Mouse (Mus musculus) T-helper 1 cell (primary cell): ENCODE measurements around the gene Lef1.

Experiments
- in situ Hi-C: fragments of 300-600 bp; cut with MboI, MseI; formaldehyde crosslinking; loops from one replicate; pipeline ENCODE4 v1.15.1; 2025; ENCODE audit warnings: high pct_unique_total_duplicates

Gene Lef1

DNA sequence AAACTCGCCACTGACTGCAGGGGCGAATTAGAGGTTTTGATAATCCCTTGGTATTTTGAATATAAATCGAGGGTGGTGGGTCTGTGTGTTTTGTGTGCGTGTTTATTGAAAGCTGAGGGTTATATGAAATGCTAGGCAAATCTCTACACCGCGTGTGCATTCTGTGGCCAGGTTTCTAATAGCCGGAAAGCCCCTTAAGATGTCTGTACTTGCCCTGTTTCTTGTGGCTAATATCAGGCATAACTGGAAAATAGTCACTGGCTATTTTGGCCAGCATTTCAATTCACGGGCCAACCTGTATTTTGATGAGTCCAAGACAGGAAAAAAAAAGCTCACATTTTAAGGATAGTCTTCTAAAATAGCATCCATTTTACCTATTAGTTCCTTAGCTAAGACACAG, 28.5 kb downstream of the Lef1 start:
- in situ Hi-C loops: loop anchor here (25.0 kb wide), 1 partner anchor 1949 kb away; the partner anchor contains the start of genes Gstcd and Ints12

DNA sequence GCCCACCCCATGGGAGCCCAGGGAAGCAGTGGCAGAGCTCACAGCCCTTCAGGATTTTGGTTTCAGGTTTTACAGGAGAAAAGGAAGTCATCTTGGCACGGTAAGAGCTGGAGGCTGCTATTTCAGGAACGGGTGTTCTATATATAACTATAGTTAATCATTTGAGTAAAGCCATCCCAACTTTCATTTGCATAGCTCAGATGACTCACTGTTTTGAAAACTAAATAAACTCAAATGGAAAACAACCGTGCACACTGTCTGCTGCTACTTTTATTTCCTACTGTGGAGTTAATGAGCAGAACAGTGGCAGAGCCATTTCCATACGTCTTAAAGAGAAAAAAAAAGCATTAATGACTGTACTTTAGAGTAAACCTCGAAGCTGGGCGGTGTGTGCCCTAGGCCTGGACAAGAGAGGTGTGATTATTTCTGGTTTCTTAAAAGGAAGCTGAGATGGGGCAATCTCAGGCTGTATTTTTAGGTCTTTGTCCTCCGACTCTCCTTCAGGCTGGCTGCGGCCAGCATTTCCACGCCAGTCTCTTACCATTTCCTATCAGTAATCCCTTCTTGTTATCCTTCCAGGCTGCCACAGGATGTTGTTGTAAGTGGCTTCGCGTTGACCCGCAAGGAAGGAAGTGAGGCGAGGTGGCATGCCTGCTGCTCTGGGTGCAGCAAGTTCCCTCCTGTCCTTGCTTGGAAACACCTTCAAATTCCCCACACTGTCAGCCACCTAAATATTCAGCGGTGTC, 29.2 kb downstream of the Lef1 start:
- in situ Hi-C loops: loop anchor here (25.0 kb wide), 1 partner anchor 1948 kb away; the partner anchor contains the start of genes Gstcd and Ints12

DNA sequence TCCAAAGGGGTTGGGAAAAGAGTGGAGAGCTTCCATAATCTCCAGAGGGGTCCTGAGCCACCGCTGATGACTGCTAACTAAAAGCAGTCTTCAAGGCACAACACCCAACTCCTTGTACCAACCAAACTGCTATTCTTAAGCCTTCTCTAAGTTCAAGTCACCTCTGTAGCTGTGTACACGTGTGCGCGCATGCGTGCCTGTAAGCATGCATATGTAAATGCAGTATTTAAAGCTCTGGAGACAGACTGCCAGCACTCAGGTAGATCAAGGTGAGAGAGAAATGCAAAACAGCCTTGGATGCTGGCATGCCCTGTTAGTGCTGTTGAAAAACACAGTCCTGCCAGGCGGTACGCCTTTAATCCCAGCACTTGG, 29.8 kb downstream of the Lef1 start:
- in situ Hi-C loops: loop anchor here (25.0 kb wide), 1 partner anchor 1947 kb away; the partner anchor contains the start of genes Gstcd and Ints12

GRCm38 (mm10) chr3:131141546-131141945, 31.3 kb downstream of the Lef1 start:
- in situ Hi-C loops: loop anchor here (25.0 kb wide), 1 partner anchor 1946 kb away; the partner anchor contains the start of genes Gstcd and Ints12

- in situ Hi-C loops: loop anchor here (25.0 kb wide), 1 partner anchor 1943 kb away; the partner anchor contains the start of genes Gstcd and Ints12
These were observed 34.0 kb downstream of the Lef1 start for GRCm38 (mm10) chr3:131144250-131144649.

DNA sequence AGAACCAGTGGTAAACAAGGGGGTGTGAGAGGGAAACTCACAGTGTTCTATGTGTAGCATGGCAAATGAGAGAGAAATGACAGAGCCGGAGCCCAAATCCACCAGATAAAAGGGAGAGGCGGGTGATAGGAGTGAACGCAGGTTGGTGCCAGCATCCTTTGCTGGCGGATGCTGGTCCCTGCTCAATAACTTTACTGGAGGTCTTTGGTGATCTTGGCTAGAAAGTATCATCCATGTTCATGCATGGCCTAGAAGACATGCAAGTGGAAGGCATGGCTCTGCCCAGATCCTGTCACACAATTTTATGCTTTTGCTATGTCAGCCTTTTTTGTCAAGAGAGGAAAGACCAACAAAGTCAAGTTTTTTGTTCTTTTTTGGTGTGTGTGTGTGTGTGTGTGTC, 42.6 kb downstream of the Lef1 start:
- in situ Hi-C loops: no loop called here

DNA sequence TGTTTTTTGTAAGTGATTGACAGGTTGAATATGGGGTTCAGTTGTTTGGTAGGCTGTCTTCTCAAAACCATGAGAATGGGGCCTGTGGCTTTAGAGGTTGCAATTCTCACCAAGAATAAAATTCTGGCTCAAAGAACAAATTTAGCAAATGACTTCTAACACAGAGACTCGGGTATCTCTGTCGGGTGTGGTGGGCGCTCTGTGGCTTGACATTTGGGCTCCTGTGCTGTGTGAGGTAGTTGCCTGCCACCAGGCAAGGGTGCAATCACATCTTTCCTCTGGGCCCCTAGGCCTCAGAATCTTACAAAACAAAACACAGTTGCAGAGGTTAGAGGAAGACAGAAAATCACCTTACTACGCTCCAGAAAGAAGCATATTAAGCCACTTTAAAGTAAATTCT, 43.6 kb downstream of the Lef1 start:
- in situ Hi-C loops: no loop called here

- in situ Hi-C loops: no loop called here
These were observed 44.3 kb downstream of the Lef1 start for GRCm38 (mm10) chr3:131154576-131154975.

GRCm38 (mm10) chr3:131155066-131155465, 44.8 kb downstream of the Lef1 start:
- in situ Hi-C loops: loop anchor here (5.0 kb wide), 1 partner anchor 52 kb away; no protein-coding TSS in a partner anchor

GRCm38 (mm10) chr3:131155657-131156056, 45.4 kb downstream of the Lef1 start:
- in situ Hi-C loops: loop anchor here (5.0 kb wide), 1 partner anchor 52 kb away; no protein-coding TSS in a partner anchor

- in situ Hi-C loops: loop anchor here (5.0 kb wide), 1 partner anchor 51 kb away; no protein-coding TSS in a partner anchor
These were observed 46.1 kb downstream of the Lef1 start for GRCm38 (mm10) chr3:131156377-131156776.

- in situ Hi-C loops: loop anchor here (5.0 kb wide), 1 partner anchor 50 kb away; no protein-coding TSS in a partner anchor
These were observed 47.2 kb downstream of the Lef1 start for GRCm38 (mm10) chr3:131157471-131157870.

DNA sequence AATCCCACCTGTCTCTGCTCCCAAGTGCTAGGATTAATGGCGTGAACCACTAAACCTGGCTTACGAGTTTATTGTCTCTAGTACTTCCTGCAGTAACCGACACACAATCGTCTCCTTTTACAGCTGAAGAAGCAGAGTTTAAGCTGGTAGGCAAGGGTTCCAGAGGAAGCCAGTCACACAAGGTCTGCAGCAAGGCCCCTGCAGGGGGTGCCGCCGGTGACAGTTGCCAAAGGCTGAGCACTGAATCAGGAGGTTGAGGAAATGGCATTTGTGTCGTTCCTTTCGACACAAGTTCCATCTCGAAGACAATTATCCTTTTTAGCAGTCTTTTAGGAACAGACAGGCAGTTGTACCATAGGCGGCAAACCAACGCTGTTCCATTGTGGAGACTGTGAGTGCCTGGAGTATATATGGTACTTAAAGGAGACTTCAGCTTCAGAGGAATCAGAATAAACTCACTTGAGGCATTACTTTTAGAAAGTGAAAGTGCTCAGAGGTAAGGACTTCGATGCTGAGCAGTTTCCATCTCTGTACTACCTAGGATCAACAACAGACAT, 49.0 kb downstream of the Lef1 start:
- in situ Hi-C loops: loop anchor here (5.0 kb wide), 1 partner anchor 48 kb away; no protein-coding TSS in a partner anchor

DNA sequence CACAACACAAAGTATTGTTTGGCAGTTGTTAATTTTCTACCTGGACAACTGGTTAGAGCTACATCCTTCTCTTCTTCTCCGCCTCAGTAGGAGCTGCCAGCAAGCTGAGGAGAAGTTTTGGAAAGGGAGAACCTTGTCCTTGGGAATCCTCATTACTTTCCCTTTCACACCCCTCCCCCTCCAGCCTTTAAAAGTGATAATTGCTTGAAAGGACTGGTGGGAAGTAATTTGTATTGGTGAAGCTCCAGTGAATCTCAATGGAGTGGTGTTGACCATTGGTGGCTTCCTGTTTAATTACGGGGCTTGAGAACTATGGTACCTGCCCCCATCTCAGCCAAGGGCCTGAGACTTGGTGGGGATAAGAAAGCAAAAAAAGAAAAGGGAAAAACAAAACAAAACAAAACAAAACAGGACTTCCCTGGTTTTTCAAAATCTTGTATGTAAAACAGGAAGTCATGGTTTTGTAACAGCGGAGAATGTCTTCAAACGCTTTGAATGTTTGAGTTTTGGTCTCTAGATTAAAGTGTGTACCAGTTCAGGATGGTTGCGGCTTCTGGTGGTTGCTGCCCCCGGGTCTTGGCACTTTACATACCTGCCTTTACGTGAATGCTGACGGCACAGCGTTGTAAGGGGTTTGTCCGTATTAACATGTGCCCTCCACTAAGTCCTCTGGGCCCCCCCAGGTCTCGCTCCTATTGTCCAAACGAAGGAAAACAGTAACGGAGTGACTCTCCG, 49.8 kb downstream of the Lef1 start:
- in situ Hi-C loops: loop anchor here (5.0 to 10.0 kb wide), 2 partner anchors 45 to 47 kb away; partner anchors contain the start of gene Lef1

GRCm38 (mm10) chr3:131160921-131161320, 50.6 kb downstream of the Lef1 start:
- in situ Hi-C loops: loop anchor here (10.0 kb wide), 1 partner anchor 46 kb away; the partner anchor contains the start of gene Lef1

DNA sequence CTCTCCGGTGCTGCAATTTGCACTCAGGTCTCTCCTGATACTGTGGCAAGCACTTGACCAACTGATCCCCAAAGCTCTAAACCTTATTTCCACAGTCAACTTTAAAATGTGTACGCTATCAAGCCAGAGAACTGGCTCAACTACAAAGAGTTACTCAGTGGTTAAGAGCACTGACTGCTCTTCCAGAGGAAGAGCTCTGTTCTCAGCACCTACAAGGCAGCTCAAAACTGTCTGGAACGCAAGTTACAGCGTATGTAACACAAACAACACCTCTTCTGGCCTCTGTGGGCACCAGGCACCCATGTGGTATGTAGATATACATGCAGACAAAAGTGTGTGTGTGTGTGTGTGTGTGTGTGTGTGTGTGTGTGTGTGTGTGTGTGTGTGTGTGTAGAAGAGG, 57.5 kb downstream of the Lef1 start:
- in situ Hi-C loops: loop anchor here (10.0 kb wide), 1 partner anchor 53 kb away; the partner anchor contains the start of gene Lef1

- in situ Hi-C loops: loop anchor here (10.0 kb wide), 1 partner anchor 54 kb away; the partner anchor contains the start of gene Lef1
These were observed 58.9 kb downstream of the Lef1 start for GRCm38 (mm10) chr3:131169161-131169560.

DNA sequence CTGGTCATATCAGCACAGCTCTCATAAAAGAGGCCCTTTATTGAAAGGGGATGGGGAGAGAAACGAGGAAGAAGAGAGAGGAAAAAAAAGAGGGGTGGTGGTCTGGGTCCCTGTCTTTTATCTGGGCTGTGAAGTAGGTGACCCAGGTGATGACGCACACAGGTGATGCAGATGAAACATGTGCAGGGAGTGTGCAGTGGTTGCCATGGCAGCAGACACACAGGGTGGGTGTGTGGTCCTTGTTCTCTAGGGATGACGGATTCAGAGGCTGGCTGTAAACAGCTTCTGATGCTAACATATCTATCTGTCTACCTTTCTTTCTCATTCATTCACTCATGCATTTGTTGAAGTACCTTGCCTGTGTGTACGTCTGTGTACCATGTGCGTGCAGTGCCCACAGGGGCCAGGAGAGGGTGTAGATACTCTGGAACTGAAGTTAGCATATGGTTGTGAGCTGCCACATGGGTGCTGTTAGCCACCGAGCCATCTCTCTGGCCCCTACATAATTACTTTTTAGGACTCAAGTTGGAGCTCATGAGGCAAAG, 59.9 kb downstream of the Lef1 start:
- in situ Hi-C loops: no loop called here

- in situ Hi-C loops: no loop called here
These were observed 61.2 kb downstream of the Lef1 start for GRCm38 (mm10) chr3:131171292-131171960.

- in situ Hi-C loops: no loop called here
These were observed 62.0 kb downstream of the Lef1 start for GRCm38 (mm10) chr3:131172293-131172692.

GRCm38 (mm10) chr3:131181006-131181405, 70.7 kb downstream of the Lef1 start:
- in situ Hi-C loops: no loop called here
